Mouse (Mus musculus) neutrophil, adult 59 days (primary cell): Measurements from ENCODE around the gene Smok3c. TPM values are rescaled to one million over a fixed set of nuclear protein-coding genes. Genes with fewer than 3 reads are reported as not detected.

Experiments
- total RNA-seq, 2 experiments: library from RNA; stranded (reverse); gene quantifications; 1 replicate in 1 of 2; 2 replicates in 1 of 2; pipeline ENCODE4 v1.2.4; 2023

The Smok3c gene
- not detected for total RNA-seq

DNA sequence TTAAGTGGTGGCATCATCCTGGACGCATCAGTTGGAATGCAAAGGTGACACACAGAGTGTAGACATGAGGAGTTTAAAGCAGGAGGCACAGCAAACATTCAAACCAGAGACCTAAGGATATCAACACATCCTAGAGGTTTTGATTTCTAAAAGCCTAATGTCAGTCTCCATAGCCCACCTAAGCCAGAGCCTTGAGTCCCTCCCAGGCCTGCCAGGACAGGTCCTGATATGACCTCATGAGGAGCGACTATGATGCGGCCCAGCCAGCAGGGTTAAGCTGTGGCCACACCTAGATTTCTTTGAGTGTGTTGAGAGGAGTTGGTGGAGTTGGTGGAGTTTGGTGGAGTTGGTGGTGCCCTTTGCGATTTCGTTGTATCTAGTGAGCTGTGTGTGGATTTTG lies at the start of gene Smok3c:
Gene Smok3c, plus strand, starts transcription at position 301 of the 400 bp plus-strand sequence.

DNA sequence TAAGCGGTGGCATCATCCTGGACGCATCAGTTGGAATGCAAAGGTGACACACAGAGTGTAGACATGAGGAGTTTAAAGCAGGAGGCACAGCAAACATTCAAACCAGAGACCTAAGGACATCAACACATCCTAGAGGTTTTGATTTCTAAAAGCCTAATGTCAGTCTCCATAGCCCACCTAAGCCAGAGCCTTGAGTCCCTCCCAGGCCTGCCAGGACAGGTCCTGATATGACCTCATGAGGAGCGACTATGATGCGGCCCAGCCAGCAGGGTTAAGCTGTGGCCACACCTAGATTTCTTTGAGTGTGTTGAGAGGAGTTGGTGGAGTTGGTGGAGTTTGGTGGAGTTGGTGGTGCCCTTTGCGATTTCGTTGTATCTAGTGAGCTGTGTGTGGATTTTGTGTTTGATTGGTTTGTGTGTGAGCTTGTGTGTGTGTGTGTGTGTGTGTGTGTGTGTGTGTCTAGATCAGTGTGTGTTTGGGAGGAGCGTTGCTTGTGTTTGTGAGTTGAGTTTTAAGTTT lies 32.0 kb upstream of the Smok3c start, which contains the start of the genes Smok3a and Smok3b:
Gene Smok3a, plus strand, starts transcription at position 301 of the 519 bp plus-strand sequence.
Gene Smok3b, plus strand, starts transcription at position 469 of the 519 bp plus-strand sequence.

DNA sequence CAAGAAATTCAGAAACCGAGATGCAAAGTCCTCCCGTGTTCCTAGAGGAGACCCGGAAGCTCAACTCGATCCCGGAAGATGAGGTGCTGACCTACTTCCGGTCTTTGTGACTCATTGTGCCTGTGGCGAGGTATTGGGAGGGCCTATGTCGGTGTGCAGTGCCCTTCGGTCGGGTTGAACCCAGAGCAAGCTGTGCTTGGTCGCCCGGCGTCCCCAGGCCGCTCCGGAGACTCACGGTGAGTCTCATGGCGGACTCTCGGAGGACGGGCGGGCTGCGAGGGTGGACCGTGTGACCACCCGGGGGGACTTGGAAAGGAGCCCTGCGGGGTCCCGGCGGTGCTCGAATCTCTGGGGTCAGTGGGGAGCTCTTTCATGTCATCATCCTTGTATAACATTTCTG lies 32.0 kb downstream of the Smok3c start, which contains the start of gene Zkscan1:
Gene Zkscan1, plus strand, starts transcription at position 89 of the 400 bp plus-strand sequence.

Other genes starting within 250 kb of the Smok3c start
- gene Pilra, start 216.9 kb upstream of the Smok3c start, total RNA-seq: 100 to 1,000 TPM; 361 to 394 TPM
- gene Pilrb1, start 195.1 kb upstream of the Smok3c start, total RNA-seq: 100 to 1,000 TPM; 203 to 212 TPM
- 100 to 1,000 TPM; 258 to 269 TPM for gene Pilrb2, start 181.4 kb upstream of the Smok3c start, total RNA-seq
- not detected for gene Cyp3a13, start 131.6 kb upstream of the Smok3c start, total RNA-seq
- gene Gjc3, start 90.1 kb upstream of the Smok3c start, total RNA-seq: not detected
- gene Azgp1, start 71.7 kb upstream of the Smok3c start, total RNA-seq: under 1 TPM; 0.64 to 0.91 TPM
- gene Smok3a, start 31.9 kb upstream of the Smok3c start, total RNA-seq: not detected
- not detected for gene Smok3b, start 31.8 kb upstream of the Smok3c start, total RNA-seq
- 1 to 10 TPM; 6.8 to 8.4 TPM for gene Zkscan1, start 31.9 kb downstream of the Smok3c start, total RNA-seq
- gene Zscan21, start 63.7 kb downstream of the Smok3c start, total RNA-seq: 1 to 10 TPM; 5.3 to 6.4 TPM
- gene Zfp113, start 102.5 kb downstream of the Smok3c start, total RNA-seq: 1 to 10 TPM; 4.4 to 4.8 TPM
- 10 to 100 TPM; 40.2 to 44.5 TPM for gene Cops6, start 107.9 kb downstream of the Smok3c start, total RNA-seq
- 10 to 100 TPM; 24.8 to 30.5 TPM for gene Ap4m1, start 118.8 kb downstream of the Smok3c start, total RNA-seq
- gene Mcm7, start 119.2 kb downstream of the Smok3c start, total RNA-seq: 100 to 1,000 TPM; 136 to 138 TPM
- gene Taf6, start 134.3 kb downstream of the Smok3c start, total RNA-seq: 10 to 100 TPM; 23.3 to 24.1 TPM
- gene Cnpy4, start 134.3 kb downstream of the Smok3c start, total RNA-seq: 10 to 100 TPM in 1 of 2 experiments, 1 to 10 TPM in 1; 9.4 to 14.5 TPM
- gene Mblac1, start 141.1 kb downstream of the Smok3c start, total RNA-seq: 1 to 10 TPM; 4.1 to 4.8 TPM
- under 1 TPM; 0.64 to 0.75 TPM for gene Nxpe5, start 172.7 kb downstream of the Smok3c start, total RNA-seq
- gene Lamtor4, start 202.3 kb downstream of the Smok3c start, total RNA-seq: 100 to 1,000 TPM; 171 to 172 TPM
- gene BC037034, start 210.8 kb downstream of the Smok3c start, total RNA-seq: 100 to 1,000 TPM; 118 to 120 TPM
- gene Gal3st4, start 219.6 kb downstream of the Smok3c start, total RNA-seq: not detected
- gene Gm43720, start 226.8 kb downstream of the Smok3c start, total RNA-seq: not detected
- gene Gpc2, start 226.8 kb downstream of the Smok3c start, total RNA-seq: 1 to 10 TPM; 2.7 to 3.6 TPM
- 1 to 10 TPM; 1.4 to 2.7 TPM for gene Stag3, start 227.0 kb downstream of the Smok3c start, total RNA-seq